Mouse (Mus musculus) midbrain, embryonic 12.5 days (tissue): ENCODE measurements at regions not wholly inside any gene's neighbourhood (a gene's known extent, or its start where the extent isn't known, plus 50 kb on each side); places are given as distances from the start of the nearest gene placed in this dataset.

Experiments
- ATAC-seq: fragments of 200-750 bp; cut with Nextera tagmentation; 2 replicates; pipeline ENCODE4 v1.8.0; 2017; ENCODE audit warnings: low read depth, moderate TSS enrichment, moderate library complexity; ENCODE audit not compliant: low FRiP score
- H3K27ac ChIP-seq: fragments of 300-500 bp; sonication (generic); replicated peaks from 2 replicates; pipeline ENCODE4 v1.5.1; 2016; ENCODE audit warnings: mild to moderate bottlenecking
- H3K27me3 ChIP-seq: fragments of 300-500 bp; sonication (generic); 2 replicates; pipeline ENCODE4 v1.6.1; 2016; ENCODE audit warnings: mild to moderate bottlenecking
- H3K36me3 ChIP-seq: fragments of 300-500 bp; sonication (generic); 2 replicates; pipeline ENCODE4 v1.6.1; 2016
- H3K4me1 ChIP-seq: fragments of 300-500 bp; sonication (generic); 2 replicates; pipeline ENCODE4 v1.6.1; 2016
- H3K4me2 ChIP-seq: fragments of 300-500 bp; sonication (generic); replicated peaks from 2 replicates; pipeline ENCODE4 v1.6.1; 2016; ENCODE audit warnings: mild to moderate bottlenecking, moderate library complexity
- H3K4me3 ChIP-seq: fragments of 300-500 bp; sonication (generic); 2 replicates; pipeline ENCODE4 v1.5.1; 2016; ENCODE audit warnings: mild to moderate bottlenecking
- H3K9ac ChIP-seq: fragments of 300-500 bp; sonication (generic); replicated peaks from 2 replicates; pipeline ENCODE4 v1.6.1; 2016; ENCODE audit warnings: mild to moderate bottlenecking, moderate library complexity
- H3K9me3 ChIP-seq: fragments of 300-500 bp; sonication (generic); 2 replicates; pipeline ENCODE4 v1.6.1; 2016; ENCODE audit warnings: mild to moderate bottlenecking
- WGBS: fragments of 180-500 bp; shearing (Covaris S2); methylation state at CpG from one replicate; pipeline ENCODE4 v1.1.7; 2016; 5-methylcytosine and 5-hydroxymethylcytosine counted together

DNA sequence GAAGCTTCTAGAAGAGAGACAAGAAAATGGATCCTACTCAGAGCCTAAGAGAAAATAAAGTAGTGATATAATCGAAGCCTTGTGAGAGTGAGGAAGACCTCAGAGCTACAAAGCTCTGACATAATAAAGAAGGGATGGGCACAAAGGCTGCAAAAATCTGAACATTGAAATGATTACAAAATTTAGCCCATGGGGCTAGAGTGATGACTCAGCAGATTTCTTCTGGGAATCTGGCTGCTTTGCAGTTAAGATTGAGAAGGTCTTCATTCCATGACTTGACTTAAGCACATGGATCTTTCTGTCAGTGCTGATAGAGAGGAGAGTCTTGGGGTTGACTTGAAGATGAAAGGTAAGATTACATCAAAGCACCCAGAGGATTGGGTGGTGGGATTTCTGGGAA is 633.3 kb upstream of the Gm19410 start:
- WGBS: 91% methylated on average over 1 of the region's 1 CpGs
- Histone ChIP-seq H3K27me3 (no peaks in the 10 kb centered on the region), H3K27ac (no peak overlapping the region), H3K9ac (no peak overlapping the region), H3K9me3 (no peaks in the 10 kb centered on the region), H3K36me3 (no peaks in the 10 kb centered on the region), H3K4me1 (peaks cover 3% of the 10 kb centered on the region; the same call in 1 of the 2 replicates), H3K4me3 (no peak overlapping the region), H3K4me2 (no peak overlapping the region)
- no peak for ATAC-seq

- no peak for ATAC-seq
- WGBS: 91% methylated on average over 7 of the region's 7 CpGs
- H3K4me1 ChIP-seq: no peaks in the 10 kb centered on the region
- no peak overlapping the region for H3K4me2 ChIP-seq
- no peak overlapping the region for H3K9ac ChIP-seq
- no peaks in the 10 kb centered on the region for H3K27me3 ChIP-seq
- no peaks in the 10 kb centered on the region for H3K9me3 ChIP-seq
- H3K36me3 ChIP-seq: no peaks in the 10 kb centered on the region
- H3K4me3 ChIP-seq: no peak overlapping the region
- no peak overlapping the region for H3K27ac ChIP-seq
Measured at GRCm38 (mm10) chr8:35135630-35136029, 630.0 kb upstream of the Gm19410 start.

GRCm38 (mm10) chr8:35136643-35137042 is 628.9 kb upstream of the Gm19410 start:
- 88% methylated on average over 3 of the region's 3 CpGs for WGBS
- Histone ChIP-seq H3K4me2 (no peak overlapping the region), H3K9ac (no peak overlapping the region), H3K27ac (no peak overlapping the region), H3K9me3 (no peaks in the 10 kb centered on the region), H3K36me3 (no peaks in the 10 kb centered on the region), H3K4me3 (no peak overlapping the region), H3K4me1 (no peaks in the 10 kb centered on the region), H3K27me3 (no peaks in the 10 kb centered on the region)
- no peak for ATAC-seq

DNA sequence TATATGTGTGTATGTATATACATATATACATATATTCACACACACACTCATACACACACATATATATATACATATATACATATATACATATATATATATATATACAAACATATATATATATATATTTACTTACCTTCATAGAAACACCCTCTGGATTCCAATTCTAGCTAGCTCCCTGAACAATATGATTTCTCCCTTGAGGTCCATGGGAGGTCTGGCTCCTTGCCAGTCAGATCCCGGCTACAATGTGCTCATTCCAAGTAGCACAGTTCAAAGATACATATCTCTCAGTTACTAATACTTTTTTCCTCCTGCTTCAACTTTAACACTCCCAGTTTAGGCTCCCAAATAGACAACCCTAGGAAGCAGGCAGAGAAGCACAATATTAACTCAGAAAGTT is 624.8 kb upstream of the Gm19410 start:
- Histone ChIP-seq H3K36me3 (no peaks in the 10 kb centered on the region), H3K27me3 (no peaks in the 10 kb centered on the region), H3K27ac (no peak overlapping the region), H3K4me3 (no peak overlapping the region), H3K9ac (no peak overlapping the region), H3K4me1 (0 out of 2 replicates have a peak, but pooled peaks cover 6% of the 10 kb centered on the region), H3K9me3 (no peaks in the 10 kb centered on the region), H3K4me2 (no peak overlapping the region)
- no peak for ATAC-seq
- WGBS: 96% methylated on average over 1 of the region's 1 CpGs

DNA sequence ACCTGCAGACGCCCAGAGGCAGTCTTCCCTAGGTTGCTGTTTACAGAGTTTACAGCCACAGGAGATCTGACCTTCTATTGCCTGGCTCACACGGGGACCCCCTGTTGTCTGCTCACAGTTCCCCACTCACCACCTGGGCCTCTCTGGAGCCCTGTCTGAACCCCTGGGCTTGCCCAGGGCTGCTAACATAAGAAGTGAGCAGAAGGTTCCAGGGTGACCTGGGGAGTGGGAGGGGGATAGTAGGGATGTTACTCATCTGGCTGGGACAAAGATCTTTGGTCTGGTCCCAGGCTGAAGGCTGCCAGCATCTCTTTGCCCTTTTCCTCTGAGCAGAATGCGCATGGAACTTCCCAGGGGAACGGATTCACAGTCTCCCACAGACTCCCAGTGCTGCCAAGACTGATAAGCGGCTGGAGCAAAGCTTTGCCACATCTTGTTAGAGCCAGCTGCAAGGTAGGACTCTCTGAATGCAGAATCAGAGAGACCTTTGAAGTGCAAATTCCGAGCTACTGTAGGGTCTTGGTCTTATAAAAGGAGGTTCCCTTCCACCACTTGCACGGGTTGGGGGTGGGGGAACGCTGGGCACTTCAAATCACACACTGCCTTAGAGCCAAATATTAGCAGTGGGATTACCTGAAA is 622.5 kb upstream of the Gm19410 start:
- Histone ChIP-seq H3K27me3 (no peaks in the 10 kb centered on the region), H3K9me3 (no peaks in the 10 kb centered on the region), H3K36me3 (no peaks in the 10 kb centered on the region), H3K9ac (no peak overlapping the region), H3K4me1 (0 out of 2 replicates have a peak, but pooled peaks cover 6% of the 10 kb centered on the region), H3K27ac (no peak overlapping the region), H3K4me3 (no peak overlapping the region), H3K4me2 (no peak overlapping the region)
- 25% methylated on average over 8 of the region's 8 CpGs for WGBS
- 0 out of 2 replicates have a peak, but pooled peaks have one; percentile 23 for ATAC-seq

GRCm38 (mm10) chr8:35143684-35144083 is 621.9 kb upstream of the Gm19410 start:
- no peak overlapping the region for H3K4me2 ChIP-seq
- WGBS: 62% methylated on average over 7 of the region's 7 CpGs
- H3K4me3 ChIP-seq: no peak overlapping the region
- no peak for ATAC-seq
- no peak overlapping the region for H3K9ac ChIP-seq
- H3K36me3 ChIP-seq: no peaks in the 10 kb centered on the region
- 0 out of 2 replicates have a peak, but pooled peaks cover 6% of the 10 kb centered on the region for H3K4me1 ChIP-seq
- H3K27me3 ChIP-seq: no peaks in the 10 kb centered on the region
- H3K9me3 ChIP-seq: no peaks in the 10 kb centered on the region
- H3K27ac ChIP-seq: no peak overlapping the region

DNA sequence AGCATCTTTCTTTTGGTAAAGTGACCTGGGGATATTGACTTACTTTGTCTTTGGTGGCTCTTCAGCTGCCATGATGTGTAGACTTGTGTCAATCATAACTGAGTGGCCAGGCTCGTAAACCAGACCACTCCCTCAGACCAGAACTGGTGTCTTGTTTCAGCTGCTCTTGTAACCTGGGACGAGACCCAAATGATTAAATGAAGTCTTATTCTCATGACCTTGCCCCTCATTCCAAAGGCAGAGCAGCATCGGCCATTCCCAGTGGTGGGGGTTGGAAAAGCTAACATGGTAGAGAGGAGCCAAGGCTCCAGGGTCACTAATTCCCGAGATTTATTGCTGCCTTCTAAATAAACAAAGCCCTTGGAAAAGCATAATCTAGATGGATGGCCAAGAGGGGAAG is 621.2 kb upstream of the Gm19410 start:
- Histone ChIP-seq H3K4me1 (0 out of 2 replicates have a peak, but pooled peaks cover 6% of the 10 kb centered on the region), H3K27me3 (no peaks in the 10 kb centered on the region), H3K36me3 (no peaks in the 10 kb centered on the region), H3K9ac (no peak overlapping the region), H3K9me3 (no peaks in the 10 kb centered on the region), H3K4me3 (no peak overlapping the region), H3K4me2 (no peak overlapping the region), H3K27ac (no peak overlapping the region)
- 69% methylated on average over 4 of the region's 4 CpGs for WGBS
- no peak for ATAC-seq

DNA sequence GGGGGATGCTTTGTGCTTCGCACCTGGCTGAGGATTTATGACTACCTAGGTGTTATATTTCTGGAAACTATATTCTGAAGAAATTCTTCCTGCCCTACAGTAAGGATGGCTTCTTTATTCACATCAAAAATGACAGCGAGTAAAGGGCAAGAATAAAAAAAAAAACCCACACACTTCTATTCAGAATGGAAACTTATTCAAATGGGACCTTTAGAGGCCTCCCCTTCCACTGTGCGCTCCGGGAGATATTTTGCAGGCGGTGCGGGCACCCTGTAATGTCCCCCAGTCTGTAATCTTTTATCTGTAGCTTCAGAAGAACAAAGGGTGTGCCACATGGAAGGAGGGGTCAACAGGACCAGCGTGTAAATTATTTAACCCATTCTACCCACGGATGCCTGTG is 618.1 kb upstream of the Gm19410 start:
- H3K9me3 ChIP-seq: no peaks in the 10 kb centered on the region
- WGBS: 88% methylated on average over 8 of the region's 8 CpGs
- H3K4me3 ChIP-seq: no peak overlapping the region
- 0 out of 2 replicates have a peak, but pooled peaks cover 6% of the 10 kb centered on the region for H3K4me1 ChIP-seq
- H3K27me3 ChIP-seq: no peaks in the 10 kb centered on the region
- H3K9ac ChIP-seq: no peak overlapping the region
- H3K4me2 ChIP-seq: no peak overlapping the region
- no peak for ATAC-seq
- no peak overlapping the region for H3K27ac ChIP-seq
- no peaks in the 10 kb centered on the region for H3K36me3 ChIP-seq

DNA sequence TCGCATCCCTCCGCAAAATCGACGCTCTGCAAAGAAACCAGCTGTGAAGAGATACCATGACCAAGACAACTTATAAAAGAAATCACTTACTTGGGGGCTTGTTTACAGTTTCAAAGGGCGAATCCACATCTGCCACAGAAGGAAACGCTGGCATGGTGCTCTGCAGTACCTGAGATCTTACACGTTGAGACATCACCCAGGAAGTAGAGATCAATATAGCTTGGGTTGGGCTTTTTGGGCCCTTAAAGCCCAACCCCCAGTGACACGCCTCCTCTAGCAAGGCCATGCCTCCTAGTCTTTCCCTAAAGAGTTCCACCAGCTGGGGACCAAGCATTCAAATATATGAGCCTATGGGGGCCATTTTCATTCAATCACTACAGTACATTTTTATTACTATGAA is 617.6 kb upstream of the Gm19410 start:
- Histone ChIP-seq H3K4me2 (no peak overlapping the region), H3K4me1 (0 out of 2 replicates have a peak, but pooled peaks cover 4% of the 10 kb centered on the region), H3K9me3 (no peaks in the 10 kb centered on the region), H3K27ac (no peak overlapping the region), H3K27me3 (no peaks in the 10 kb centered on the region), H3K9ac (no peak overlapping the region), H3K4me3 (no peak overlapping the region), H3K36me3 (no peaks in the 10 kb centered on the region)
- WGBS: 94% methylated on average over 8 of the region's 8 CpGs
- ATAC-seq: no peak

GRCm38 (mm10) chr8:35152585-35152984 is 613.0 kb upstream of the Gm19410 start:
- Histone ChIP-seq H3K27ac (no peak overlapping the region), H3K36me3 (no peaks in the 10 kb centered on the region), H3K9ac (no peak overlapping the region), H3K4me1 (no peaks in the 10 kb centered on the region; the same call in 1 of the 2 replicates), H3K4me3 (no peak overlapping the region), H3K9me3 (no peaks in the 10 kb centered on the region), H3K4me2 (no peak overlapping the region), H3K27me3 (peaks cover 10% of the 10 kb centered on the region)
- WGBS: 77% methylated on average over 8 of the region's 8 CpGs
- ATAC-seq: no peak

DNA sequence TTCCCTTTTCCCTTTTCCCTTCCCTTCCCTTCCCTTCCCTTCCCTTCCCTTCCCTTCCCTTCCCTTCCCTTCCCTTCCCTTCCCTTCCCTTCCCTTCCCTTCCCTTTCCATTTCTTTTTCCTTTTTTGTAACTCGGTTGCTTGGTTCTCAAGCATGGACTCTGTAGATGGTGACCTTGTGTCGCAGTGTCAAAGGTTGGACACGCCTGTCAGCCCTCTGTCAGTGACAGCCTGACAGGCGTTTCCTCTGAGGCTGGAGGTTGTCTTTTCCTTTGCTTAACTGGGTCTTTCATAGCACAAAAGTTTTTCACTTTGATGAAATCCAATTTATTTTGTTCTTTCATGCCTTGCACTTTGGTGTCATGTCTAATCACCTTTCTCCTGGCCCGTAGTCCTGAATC is 609.3 kb upstream of the Gm19410 start:
- H3K9me3 ChIP-seq: no peaks in the 10 kb centered on the region
- 19% methylated on average over 5 of the region's 5 CpGs for WGBS
- H3K9ac ChIP-seq: no peak overlapping the region
- H3K4me2 ChIP-seq: no peak overlapping the region
- no peak overlapping the region for H3K27ac ChIP-seq
- peaks cover 17% of the 10 kb centered on the region for H3K27me3 ChIP-seq
- no peak overlapping the region for H3K4me3 ChIP-seq
- H3K4me1 ChIP-seq: peaks cover 4% of the 10 kb centered on the region; the same call in 1 of the 2 replicates
- ATAC-seq: no peak
- H3K36me3 ChIP-seq: no peaks in the 10 kb centered on the region

GRCm38 (mm10) chr8:35157711-35158110 is 607.9 kb upstream of the Gm19410 start:
- Histone ChIP-seq H3K36me3 (no peaks in the 10 kb centered on the region), H3K4me2 (peak overlapping the region; percentile 5; the same call in 1 of the 2 replicates), H3K27me3 (peaks cover 17% of the 10 kb centered on the region), H3K9ac (no peak overlapping the region), H3K4me1 (peaks cover 4% of the 10 kb centered on the region; the same call in 1 of the 2 replicates), H3K4me3 (no peak overlapping the region), H3K9me3 (no peaks in the 10 kb centered on the region), H3K27ac (no peak overlapping the region)
- WGBS: 68% methylated on average over 6 of the region's 6 CpGs
- no peak for ATAC-seq

- Histone ChIP-seq H3K9ac (no peak overlapping the region), H3K27me3 (peaks cover 17% of the 10 kb centered on the region), H3K27ac (no peak overlapping the region), H3K4me1 (peaks cover 4% of the 10 kb centered on the region; the same call in 1 of the 2 replicates), H3K9me3 (no peaks in the 10 kb centered on the region), H3K36me3 (no peaks in the 10 kb centered on the region), H3K4me3 (no peak overlapping the region), H3K4me2 (peak overlapping the region; percentile 27; the same call in 1 of the 2 replicates)
- peak; percentile 38; the same call in 1 of the 2 replicates for ATAC-seq
- 26% methylated on average over 12 of the region's 12 CpGs for WGBS
Measured at GRCm38 (mm10) chr8:35159329-35159728, 606.3 kb upstream of the Gm19410 start.
